Mouse (Mus musculus): ENCODE results near the gene Cc2d1b.

Cc2d1b gene

DNA sequence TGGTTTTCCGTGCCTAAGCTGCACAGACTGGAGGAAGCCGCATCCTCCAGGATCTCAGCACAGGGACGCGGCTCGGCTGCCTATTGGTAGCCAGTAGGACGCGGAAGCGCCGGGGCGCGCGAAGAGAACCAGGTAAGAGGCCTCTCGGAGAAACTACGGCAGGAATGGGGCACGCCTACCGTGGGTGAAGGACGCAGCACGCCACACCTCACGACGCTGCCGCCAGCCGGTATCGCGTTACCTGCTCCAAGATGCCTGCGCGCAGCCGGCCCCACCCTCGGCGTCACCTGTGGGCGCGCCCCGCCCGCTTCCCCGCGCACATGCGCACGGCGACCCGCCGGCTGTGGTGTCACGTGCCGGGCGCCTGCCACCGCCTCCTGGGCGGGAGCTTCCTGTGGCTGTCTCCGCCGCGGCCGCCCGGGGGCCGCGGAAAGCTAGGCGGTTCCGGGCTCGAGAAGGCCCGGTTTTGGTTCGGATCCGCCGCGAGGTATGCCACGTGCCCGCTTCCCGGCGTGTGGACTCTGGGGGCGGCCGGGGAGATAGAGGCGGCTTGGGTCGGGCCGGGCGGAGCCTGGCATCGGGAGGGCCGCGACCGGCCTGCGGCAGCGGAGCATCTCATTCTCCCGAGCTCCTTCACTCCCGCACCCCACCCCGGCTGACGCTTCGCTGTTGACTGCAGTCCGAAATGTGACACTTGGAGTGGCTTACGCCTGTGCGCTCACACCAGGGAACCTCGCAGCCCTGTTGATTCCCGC lies at the start of gene Cc2d1b:
Gene Cc2d1b, plus strand, starts transcription at position 354 of the 755 bp plus-strand sequence.
- peak; percentile 97 for DNase-seq

DNA sequence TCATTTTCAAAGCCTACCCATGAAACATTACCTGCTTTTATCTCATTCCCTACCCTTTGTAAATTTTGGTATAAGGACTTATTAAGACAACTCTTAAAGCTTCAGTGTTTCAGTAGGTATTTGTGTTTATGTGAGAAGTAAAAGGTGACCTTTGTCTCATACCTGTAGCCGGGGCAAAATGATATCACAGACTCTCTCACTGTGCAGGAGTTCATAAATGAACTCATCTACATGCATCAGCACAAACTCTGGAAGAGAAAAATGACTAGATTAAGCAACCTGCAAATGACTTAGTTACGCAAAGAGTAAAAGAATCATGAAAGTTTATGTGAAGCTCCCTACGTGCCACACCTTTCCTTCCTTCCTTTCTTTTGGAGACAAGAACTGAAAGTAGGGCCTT lies 47.1 kb upstream of the Cc2d1b start:
- no peak for DNase-seq

DNA sequence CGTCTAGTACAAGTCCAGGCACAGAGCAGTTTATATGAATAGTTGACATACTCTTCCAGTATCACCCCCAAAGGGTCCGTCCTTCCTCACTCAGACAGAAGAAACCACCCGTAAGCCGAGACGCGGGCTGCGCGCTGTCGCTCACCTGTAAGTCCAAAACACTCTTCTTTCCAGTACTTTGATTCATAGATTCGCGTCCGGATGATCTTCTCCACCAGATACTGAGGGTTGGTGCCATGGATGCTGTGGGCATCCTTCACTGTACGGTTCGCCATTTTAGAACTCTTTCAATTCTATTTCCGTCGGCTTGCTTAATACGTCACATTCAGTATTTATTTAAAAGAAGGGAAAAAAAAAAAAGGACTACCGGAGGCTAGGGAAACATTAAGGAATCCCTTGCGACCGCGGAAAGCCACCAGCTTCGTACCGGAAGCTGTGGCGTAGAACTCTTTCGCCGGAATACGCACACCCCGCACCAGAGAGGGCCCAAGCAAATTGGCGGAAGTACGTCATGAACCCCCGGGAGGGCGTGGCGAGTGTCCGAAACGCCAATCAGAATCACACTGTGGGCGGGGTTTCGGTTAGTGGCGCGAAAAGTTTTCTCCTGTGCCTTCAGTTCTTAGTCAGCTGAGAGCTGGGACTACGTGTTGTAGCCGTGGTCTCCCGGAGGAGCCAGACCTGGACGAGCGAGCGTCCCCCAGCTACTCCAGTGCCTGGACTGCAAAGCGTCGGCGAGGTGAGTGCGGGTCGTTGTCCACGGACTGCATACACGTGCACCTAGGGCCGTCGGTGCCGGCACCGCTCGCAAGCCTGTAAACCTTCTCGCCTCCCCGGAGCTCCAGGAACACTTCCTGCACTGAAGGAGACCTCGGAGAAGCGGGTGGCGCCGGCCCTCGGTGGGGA lies 40.6 kb upstream of the Cc2d1b start, which contains the start of the genes Prpf38a and Orc1:
Gene Prpf38a, minus strand, starts transcription at position 497 of the 903 bp plus-strand sequence.
Gene Orc1, plus strand, starts transcription at position 584 of the 903 bp plus-strand sequence.
- DNase-seq, result peak; percentile 95

DNA sequence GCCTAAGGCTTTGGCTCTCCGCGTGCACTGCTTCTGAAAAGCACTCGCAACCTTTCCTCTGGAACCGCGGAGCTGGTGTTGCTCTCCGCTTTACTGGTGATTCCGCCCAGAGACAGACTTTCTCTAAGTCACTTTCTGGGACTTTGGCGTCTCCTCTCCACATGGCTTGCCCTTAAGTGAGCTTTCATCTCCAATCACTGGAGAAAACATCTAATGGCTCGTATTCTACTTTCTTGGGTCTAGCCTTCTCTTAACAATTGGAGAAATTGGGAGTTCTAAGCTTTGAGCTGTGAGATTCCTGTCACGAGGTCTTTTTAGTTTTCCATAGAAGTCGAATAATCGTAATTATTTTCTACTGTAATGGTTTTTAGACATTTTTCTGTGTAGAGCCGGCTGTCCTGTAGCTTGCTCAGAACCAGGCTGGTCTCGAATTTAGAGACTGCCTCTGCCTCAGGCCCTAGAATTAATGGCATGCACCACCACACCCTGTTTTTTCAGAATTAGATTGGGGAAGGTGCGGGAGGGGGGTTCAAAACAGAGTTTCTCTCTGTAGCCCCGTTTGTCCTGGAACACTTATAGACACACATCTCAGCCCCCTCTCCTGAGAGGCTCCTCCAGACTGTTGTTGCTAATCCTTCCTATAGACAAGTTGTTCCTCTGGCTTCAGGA lies 39.9 kb upstream of the Cc2d1b start:
- no peak for DNase-seq

DNA sequence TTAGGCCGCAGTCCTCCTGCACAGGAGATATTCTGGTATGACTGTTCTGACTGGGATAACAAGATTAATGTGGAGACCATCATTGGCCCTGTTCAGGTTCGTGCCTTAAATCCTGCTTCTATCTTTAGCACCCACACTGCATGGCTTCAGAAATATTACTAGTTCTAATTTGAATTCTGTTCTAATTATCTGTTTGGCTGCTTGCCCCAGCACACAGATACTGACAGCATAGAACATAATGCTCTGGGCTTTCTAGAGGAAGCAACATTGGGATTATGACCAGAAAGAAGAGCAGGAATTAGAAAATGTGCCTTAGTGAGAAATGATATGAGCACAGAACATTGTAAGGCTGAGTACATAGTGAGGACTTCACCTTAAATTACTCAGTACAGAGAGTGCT lies 26.4 kb upstream of the Cc2d1b start:
- peak; percentile 40 for DNase-seq

DNA sequence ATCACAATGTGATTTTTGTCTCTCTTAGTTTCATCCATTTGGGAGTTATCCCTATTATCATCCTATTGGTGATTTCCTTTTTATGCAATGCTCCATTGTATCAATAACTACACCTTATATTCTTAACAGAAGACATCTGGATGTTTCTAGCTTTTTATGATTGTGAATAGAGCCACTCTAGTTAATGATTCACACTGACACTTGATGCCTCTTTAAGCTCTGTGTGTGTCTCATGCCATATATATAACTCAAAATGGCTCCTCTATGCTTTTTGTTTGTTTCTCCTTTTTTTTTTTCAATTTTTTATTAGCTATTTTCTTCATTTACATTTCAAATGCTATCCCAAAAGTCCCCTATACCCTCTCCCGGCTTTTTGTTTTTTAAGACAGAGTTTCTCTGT lies 24.0 kb upstream of the Cc2d1b start:
- no peak for DNase-seq

DNA sequence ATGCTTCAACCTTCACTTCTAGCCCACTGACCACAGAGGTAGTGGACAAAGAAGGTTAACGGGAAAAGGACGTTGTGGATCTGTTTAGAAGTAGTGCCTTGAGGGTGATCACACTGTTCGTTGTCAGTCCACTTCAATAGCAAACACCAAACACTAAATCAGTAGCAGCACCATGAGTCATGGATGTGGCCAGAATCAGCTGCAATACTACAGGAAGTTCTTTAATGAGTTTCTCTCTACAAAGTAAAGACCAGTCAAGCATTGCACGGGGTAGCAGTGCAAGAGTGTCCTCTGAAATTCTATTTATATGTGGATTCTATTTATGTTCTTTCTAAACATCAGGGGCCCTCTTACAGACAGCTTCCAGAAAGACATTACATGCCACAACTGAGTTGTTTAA lies 21.4 kb upstream of the Cc2d1b start:
- no peak for DNase-seq

DNA sequence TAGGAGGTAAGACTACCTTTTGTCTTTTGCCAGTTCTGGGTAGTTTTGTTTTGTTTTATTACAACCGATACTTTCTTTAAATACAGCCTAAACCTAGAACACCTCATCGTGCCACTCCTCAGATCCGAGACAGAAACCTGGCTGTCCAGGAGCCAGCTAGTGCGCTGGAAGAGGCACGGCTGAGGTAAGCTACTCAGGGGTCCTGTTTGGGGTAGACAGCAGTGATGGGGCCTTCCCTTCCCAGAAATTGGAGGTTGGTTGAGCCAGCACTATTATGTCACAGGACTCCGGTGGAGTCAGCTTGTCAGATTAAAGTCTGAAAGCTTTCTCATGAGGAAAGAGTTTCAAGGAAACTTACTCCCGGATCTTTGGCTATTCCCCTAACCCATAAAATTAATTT lies 17.9 kb upstream of the Cc2d1b start:
- DNase-seq, result no peak

DNA sequence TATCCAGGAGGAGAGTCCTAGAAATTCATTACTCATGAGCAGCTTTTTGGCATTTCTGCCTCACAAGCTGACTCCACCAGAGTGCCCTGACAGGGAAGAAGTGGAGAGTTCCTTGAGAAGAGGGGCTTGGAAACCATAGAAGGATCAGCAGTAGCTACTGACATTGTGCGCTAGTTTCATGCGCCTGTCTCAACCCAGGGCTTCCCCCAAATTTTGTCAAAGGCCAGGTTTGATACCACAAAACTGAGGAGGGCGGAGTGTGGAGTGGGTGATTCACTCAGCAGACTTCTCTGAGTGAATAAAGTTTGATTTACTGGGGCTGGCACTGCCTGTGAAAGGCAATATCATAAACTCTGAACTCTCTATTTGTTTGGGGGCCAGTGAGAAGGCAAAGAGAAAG lies 11.1 kb upstream of the Cc2d1b start:
- DNase-seq, result no peak

DNA sequence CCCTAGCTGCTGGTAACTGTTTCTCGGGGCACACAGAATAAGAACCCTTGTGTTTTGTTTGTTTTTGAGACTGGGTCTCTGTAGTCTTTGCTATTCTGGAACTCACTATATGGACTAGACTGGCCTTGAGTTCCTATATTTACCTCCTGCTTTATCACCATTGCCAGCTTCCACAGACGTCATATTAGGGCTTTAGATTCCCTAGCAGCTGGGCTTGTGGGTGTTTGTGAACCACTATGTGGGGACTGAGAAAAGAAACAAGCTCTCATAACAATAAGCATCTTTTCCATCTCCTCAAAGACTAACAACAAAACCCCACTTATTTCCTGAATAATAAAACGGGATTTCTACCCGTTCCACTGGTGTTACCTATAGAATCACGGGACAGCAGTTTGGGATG lies 8.8 kb upstream of the Cc2d1b start:
- no peak for DNase-seq

DNA sequence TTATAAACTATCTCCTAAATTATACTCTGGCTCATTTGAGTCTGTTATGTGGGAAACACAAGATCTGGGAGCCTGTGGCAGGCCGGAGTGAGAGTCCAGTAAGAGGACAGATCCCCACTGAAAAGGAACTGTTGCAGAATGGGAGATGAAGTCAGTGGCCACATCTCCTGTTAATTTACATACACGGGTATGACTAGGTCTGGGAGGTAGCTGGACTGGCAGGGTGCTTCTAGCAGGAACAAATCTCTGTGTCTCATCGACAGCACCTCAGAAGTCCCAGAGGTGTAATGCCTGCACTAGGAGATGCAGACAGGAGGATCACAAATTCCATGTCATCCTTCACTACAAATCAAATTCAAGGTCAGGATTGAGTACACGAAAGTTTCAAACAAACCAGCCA lies 1.2 kb upstream of the Cc2d1b start:
- no peak for DNase-seq

DNA sequence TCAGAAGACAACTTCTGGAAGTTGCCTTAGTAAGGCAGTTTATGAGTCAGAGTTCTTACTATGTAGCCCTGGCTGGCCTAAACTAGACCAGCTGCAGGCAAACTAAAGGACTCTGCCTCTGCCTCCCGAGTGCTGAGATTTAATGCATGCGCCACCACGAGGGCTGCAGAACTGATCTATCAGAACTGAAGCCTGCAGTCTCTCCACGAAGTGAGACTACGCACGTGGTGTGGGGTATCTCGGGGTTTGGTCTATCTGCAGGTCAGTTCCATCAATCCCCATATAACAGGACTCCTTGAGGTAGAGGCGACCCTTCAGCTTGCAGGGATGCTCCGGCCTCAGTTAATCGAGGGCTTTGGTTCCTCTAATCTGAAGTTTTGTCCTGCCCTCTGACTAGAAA lies 575 bp upstream of the Cc2d1b start:
- DNase-seq, result no peak

DNA sequence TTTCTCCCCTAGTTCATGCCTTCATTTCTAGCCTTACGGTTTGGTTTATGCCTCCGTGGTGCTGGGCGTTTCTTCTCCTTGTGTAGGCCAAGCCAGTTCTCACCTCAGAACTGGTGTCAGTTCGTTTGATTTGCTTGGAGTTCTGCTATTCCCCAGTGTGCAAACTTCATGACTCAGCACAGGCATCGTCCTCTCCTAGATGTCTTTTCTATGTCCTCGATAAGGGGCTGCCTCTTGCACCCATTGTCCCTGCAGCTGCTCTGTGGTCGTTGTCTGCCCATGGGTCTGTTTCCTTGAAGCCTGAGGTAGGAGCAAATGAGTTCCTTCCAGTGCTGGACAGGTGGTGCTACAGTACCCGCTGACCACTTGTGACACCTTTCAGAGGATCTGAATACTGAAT lies 796 bp downstream of the Cc2d1b start:
- no peak for DNase-seq

DNA sequence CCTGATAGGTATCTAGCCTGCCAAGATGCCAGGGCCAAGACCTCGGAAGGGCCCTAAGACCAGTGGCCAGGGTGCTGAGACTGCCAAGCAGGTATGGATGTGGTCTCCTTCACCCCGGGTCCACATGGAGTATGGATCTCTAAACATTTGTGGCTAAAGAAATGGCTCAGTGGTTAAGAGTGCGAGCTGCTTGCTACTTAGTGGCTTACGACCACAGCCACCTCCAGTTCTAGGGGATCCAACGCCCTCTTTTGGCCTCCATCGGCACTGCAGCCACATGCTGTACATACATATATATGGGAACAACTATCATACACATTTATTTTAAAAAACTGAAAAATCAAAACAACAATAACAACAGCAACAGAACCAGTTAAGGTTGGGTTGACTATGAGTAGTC lies 1.8 kb downstream of the Cc2d1b start:
- DNase-seq, result no peak

DNA sequence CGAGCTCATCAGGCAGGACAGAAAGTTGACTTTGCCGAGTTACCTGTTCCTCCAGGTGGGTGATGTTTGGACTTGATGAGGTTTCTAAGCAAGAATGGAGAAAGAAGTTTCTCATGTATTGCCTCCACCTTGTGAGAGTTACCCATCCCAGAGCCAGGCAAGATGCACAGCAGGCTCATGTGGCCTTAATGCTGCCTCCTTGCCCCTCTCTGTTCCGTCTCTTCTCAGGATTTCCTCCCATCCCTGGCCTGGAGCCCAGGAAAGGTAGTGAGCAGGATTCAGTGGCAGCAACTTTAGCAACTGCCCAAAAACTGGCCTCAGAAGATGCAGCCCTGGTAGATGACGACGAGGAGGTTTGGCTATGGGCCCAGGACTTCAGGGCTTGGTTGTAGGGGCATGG lies 7.3 kb downstream of the Cc2d1b start:
- DNase-seq, result no peak

DNA sequence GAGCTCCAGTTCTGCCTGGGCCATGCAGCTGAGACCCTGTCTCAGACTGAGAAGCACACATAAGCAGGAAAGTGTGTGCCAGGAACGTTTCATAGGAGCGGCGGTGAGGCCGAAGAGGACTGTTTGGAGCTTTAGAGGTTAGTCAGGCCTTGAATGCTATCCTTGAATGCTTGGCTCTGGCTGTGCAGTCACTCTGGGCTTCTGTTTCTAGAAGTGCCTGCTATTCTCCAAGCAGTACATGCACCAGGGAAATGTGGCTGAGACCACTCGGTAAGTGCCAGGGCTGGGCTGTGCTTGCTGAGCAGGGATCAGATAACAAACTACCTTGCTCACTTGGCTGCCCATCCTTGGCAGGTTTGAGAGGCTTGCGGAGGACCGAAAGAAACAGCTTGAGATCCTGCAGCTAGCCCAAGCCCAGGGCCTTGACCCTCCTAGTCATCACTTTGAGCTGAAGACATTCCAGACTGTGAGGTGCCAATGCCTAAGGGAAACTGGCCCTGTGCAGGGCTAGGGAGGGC lies 9.7 kb downstream of the Cc2d1b start:
- DNase-seq, result no peak

DNA sequence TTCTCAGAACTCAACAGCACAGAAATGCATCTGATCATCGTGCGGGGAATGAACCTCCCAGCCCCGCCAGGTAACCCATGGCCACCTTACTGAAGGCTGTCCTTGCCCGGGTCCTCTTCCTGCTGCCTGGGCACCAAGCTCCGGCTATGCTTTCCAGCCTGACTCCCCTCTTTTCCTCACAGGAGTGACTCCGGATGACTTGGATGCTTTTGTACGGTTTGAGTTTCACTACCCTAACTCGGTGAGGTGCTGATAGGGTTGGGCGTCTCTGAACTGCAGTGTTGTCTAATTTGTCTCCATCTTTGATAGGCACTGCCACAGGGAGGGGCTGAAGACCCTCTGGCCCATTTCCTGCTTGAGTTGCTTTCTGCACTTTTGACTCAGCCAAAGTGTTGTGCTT lies 10.4 kb downstream of the Cc2d1b start:
- DNase-seq, result no peak

DNA sequence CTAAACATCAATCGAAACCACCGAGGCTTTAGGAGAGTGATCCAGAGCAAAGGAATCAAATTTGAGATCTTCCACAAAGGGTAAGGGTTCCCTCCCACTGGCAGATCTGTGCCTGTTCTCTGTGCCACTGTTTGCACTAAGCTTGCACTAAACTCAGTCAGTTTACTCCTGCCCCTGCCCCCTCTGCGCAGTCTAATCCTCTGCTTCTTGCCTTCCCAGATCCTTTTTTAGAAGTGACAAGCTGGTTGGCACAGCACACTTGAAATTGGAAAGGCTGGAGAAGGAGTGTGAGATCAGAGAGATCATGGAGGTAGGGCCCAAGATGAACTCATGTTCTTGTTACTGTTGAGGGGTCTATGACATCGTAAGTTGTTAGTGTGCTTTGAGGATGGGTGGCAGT lies 11.9 kb downstream of the Cc2d1b start:
- DNase-seq, result no peak

DNA sequence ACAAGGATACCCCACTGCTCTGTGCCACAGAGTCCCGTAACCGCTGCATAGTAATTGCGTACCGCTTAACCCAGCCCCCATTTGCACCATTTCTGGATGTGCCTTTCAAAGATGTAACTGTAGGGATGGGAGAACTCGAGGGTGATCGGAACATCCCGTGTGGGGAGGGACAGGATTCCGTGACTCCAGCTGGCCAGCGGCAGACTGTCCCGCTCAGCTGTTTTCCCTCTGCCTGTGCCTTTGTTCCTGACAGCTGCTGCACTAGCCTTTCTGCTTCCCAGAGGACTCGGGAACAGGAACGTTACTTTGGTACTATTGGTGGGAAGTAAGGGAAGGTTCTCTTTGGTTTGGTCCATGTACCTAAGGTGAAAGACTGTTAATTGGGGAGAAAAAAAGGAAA lies 14.0 kb downstream of the Cc2d1b start:
- DNase-seq, result no peak

DNA sequence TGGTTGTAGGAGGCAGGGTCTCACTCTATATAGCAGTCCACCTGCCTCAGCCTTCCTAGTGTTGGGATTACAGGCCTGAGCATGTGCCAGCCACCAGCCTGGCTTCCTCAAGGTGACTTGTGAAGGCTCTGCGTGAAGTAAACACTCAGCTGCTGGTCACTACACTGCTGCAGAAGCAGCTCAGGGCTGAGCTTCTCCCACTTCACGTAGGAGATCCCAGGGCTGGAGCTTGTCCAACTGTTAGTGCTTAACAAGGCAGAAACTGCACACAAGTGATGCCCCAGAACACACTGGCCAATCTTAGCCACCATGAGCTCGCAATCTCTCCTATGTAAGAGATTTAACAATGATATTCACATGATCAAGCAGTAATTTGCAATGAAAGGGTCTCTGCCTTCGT lies 15.0 kb downstream of the Cc2d1b start:
- no peak for DNase-seq

DNA sequence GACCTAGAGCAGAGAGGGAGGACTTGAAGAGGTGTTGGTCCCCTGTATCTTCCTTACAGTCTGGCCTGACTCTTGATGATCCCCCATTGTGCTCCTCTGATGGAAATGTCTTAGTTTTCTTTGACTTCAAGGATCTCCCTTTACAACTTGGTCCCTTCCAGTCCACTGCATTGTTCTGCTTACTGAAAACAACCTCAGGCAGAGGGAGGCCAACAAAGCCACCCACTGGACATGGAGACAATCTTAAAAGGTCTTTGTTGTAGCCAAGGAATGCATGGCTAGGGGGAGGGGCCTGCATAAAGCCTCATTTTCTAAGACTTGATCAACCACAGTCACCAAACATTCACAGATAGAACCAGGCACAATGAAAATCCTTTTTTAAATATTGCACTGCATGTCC lies 15.4 kb downstream of the Cc2d1b start:
- no peak for DNase-seq

DNA sequence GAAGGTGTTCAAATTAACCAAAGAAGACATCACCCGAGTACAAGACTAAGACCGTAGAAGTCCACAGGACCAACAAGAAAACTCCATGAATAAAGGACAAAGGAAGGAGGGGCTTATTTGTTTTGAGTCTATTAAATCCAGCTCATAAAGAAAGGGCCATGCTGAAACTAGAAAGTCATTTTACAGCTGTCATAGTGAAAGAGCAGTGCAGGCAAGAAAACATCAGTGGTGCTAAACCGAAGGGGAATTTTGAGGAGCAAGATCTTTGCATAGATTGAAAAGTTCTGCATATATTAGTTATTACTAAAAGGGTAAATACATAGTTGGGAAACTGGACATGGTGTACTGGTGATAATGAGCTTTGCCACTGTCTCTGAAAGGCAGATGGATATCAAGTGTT lies 18.0 kb downstream of the Cc2d1b start:
- DNase-seq, result no peak

DNA sequence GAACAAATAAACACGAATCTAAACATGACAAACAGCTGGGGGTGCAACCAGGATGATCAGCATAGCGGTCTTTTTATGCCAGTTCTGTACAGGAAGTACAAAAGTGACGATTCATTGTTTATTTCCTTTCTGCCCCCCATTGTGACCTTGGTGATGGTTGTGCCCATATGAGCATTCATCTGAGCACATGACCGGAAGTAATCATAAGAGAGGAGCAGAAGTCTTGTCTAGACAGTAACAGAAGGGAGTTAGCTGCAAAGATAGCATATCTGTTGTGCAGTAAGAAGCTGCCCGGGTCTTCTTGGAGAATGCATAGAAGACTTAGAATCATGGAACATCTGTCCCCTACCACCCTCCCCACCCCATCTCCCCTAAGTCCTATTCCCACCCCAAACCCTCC lies 19.0 kb downstream of the Cc2d1b start:
- no peak for DNase-seq

Measured in cerebellum, adult 9-11 months (tissue).